Mouse (Mus musculus): ENCODE data around the gene Arfip1.

DNA sequence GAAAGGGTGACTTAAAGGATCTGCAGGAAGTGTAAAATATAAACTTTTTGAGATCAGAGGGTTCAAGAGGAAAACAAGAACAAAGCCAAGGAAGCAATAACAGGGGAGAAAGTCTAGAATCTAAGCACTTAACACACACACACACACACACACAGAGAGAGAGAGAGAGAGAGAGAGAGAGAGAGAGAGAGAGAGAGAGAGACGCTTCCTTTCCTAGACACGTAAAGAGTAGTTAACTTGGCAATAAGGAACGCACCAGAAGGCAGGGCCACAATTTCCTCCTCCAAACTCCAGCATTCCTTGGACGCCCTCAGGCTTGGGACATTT is 766 bp downstream of the Arfip1 start:
- TF ChIP-seq CTCF (IDR thresholded peaks at IDR 0.05; ENCODE audit: control insufficient read depth, insufficient read depth, insufficient read length) (no peak), MYOD1 (IDR thresholded peaks at IDR 0.05; ENCODE audit: control insufficient read depth, insufficient read length, low read depth) (no peak), MYOG (IDR thresholded peaks at IDR 0.05; ENCODE audit: control insufficient read depth, extremely low read depth, insufficient read length) (no peak), USF1 (IDR thresholded peaks at IDR 0.05; ENCODE audit: low read depth) (no peak), MAX (IDR thresholded peaks at IDR 0.05) (no peak)

Data from C2C12 (cell line).